Mouse (Mus musculus): ENCODE measurements around the gene Sema5b. TPM values are rescaled to one million over a fixed set of nuclear protein-coding genes. Genes with fewer than 3 reads are reported as not detected.

Sema5b gene
- polyA plus RNA-seq, 1 experiment from 2014 or later: 5.0 TPM

GRCm38 (mm10) chr16:35652206-35652605, 111.3 kb downstream of the Sema5b start:
- WGBS: 61% methylated on average over 6 of the region's 6 CpGs
- H3K27ac ChIP-seq: no peak overlapping the region

GRCm38 (mm10) chr16:35652706-35653105, 111.8 kb downstream of the Sema5b start:
- Histone ChIP-seq H3K27ac (no peak overlapping the region), H3K4me3 (no peak overlapping the region), H3K9ac (no peak overlapping the region), H3K36me3 (no peaks in the 10 kb centered on the region), H3K4me2 (no peak overlapping the region), H3K4me1 (no peaks in the 10 kb centered on the region), H3K27me3 (peaks cover 14% of the 10 kb centered on the region), H3K9me3 (no peaks in the 10 kb centered on the region)
- no peak for ATAC-seq (ENCODE audit: insufficient number of reproducible peaks, insufficient read depth, low FRiP score, low TSS enrichment, low read depth)
- WGBS: 96% methylated on average over 3 of the region's 3 CpGs

More at GRCm38 (mm10) chr16:35652206-35652605, 111.3 kb downstream of the Sema5b start:
- H3K4me2 ChIP-seq: no peak overlapping the region
- H3K27me3 ChIP-seq: peaks cover 9% of the 10 kb centered on the region
- no peaks in the 10 kb centered on the region for H3K36me3 ChIP-seq
- H3K4me1 ChIP-seq: no peaks in the 10 kb centered on the region
- H3K9ac ChIP-seq: no peak overlapping the region
- no peak overlapping the region for H3K4me3 ChIP-seq
- H3K9me3 ChIP-seq: no peaks in the 10 kb centered on the region
- no peak for ATAC-seq (ENCODE audit: insufficient number of reproducible peaks, insufficient read depth, low FRiP score, low TSS enrichment, low read depth)

GRCm38 (mm10) chr16:35653951-35654350, 113.0 kb downstream of the Sema5b start:
- no peak overlapping the region for H3K27ac ChIP-seq
- WGBS: 94% methylated on average over 5 of the region's 5 CpGs
- no peak overlapping the region for H3K9ac ChIP-seq

GRCm38 (mm10) chr16:35660222-35660621, 119.3 kb downstream of the Sema5b start:
- ATAC-seq (ENCODE audit: insufficient number of reproducible peaks, insufficient read depth, low FRiP score, low TSS enrichment, low read depth): no peak
- H3K36me3 ChIP-seq: no peaks in the 10 kb centered on the region
- no peak overlapping the region for H3K27ac ChIP-seq
- peak overlapping the region; percentile 52 for H3K9ac ChIP-seq
- no peaks in the 10 kb centered on the region for H3K9me3 ChIP-seq
- H3K4me3 ChIP-seq: peak overlapping the region; percentile 41
- H3K4me1 ChIP-seq: peaks cover 9% of the 10 kb centered on the region
- WGBS: 6% methylated on average over 36 of the region's 36 CpGs
- H3K4me2 ChIP-seq: peak overlapping the region; percentile 65
- peaks cover 67% of the 10 kb centered on the region for H3K27me3 ChIP-seq

More at GRCm38 (mm10) chr16:35653951-35654350, 113.0 kb downstream of the Sema5b start:
- H3K4me1 ChIP-seq: no peaks in the 10 kb centered on the region
- no peak overlapping the region for H3K4me3 ChIP-seq
- H3K9me3 ChIP-seq: no peaks in the 10 kb centered on the region
- no peak for ATAC-seq (ENCODE audit: insufficient number of reproducible peaks, insufficient read depth, low FRiP score, low TSS enrichment, low read depth)
- H3K36me3 ChIP-seq: no peaks in the 10 kb centered on the region
- H3K27me3 ChIP-seq: peaks cover 26% of the 10 kb centered on the region
- no peak overlapping the region for H3K4me2 ChIP-seq

- Histone ChIP-seq H3K4me1 (peaks cover 9% of the 10 kb centered on the region), H3K27ac (no peak overlapping the region), H3K27me3 (peaks cover 41% of the 10 kb centered on the region), H3K36me3 (no peaks in the 10 kb centered on the region), H3K9ac (no peak overlapping the region), H3K4me2 (no peak overlapping the region), H3K4me3 (no peak overlapping the region), H3K9me3 (no peaks in the 10 kb centered on the region)
- no peak for ATAC-seq (ENCODE audit: insufficient number of reproducible peaks, insufficient read depth, low FRiP score, low TSS enrichment, low read depth)
- 93% methylated on average over 9 of the region's 9 CpGs for WGBS
Observed at GRCm38 (mm10) chr16:35663831-35664414, 123.0 kb downstream of the Sema5b start.

GRCm38 (mm10) chr16:35664847-35665246, 123.9 kb downstream of the Sema5b start:
- 69% methylated on average over 4 of the region's 4 CpGs for WGBS
- Histone ChIP-seq H3K4me1 (peaks cover 7% of the 10 kb centered on the region), H3K27ac (no peak overlapping the region), H3K9ac (no peak overlapping the region), H3K27me3 (peaks cover 32% of the 10 kb centered on the region), H3K4me2 (no peak overlapping the region), H3K4me3 (no peak overlapping the region), H3K36me3 (no peaks in the 10 kb centered on the region), H3K9me3 (no peaks in the 10 kb centered on the region)
- no peak for ATAC-seq (ENCODE audit: insufficient number of reproducible peaks, insufficient read depth, low FRiP score, low TSS enrichment, low read depth)

- no peak overlapping the region for H3K27ac ChIP-seq
- H3K9ac ChIP-seq: no peak overlapping the region
- peaks cover 14% of the 10 kb centered on the region for H3K4me1 ChIP-seq
- ATAC-seq (ENCODE audit: insufficient number of reproducible peaks, insufficient read depth, low FRiP score, low TSS enrichment, low read depth): no peak
- no peak overlapping the region for H3K4me2 ChIP-seq
- H3K4me3 ChIP-seq: no peak overlapping the region
- H3K9me3 ChIP-seq: no peaks in the 10 kb centered on the region
- no peaks in the 10 kb centered on the region for H3K36me3 ChIP-seq
- peaks cover 15% of the 10 kb centered on the region; the same call in 1 of the 2 replicates for H3K27me3 ChIP-seq
- WGBS: 77% methylated on average over 8 of the region's 8 CpGs
Observed at GRCm38 (mm10) chr16:35677511-35678113, 136.7 kb downstream of the Sema5b start.

- no peak overlapping the region for H3K27ac ChIP-seq
- peaks cover 14% of the 10 kb centered on the region for H3K4me1 ChIP-seq
- H3K9ac ChIP-seq: no peak overlapping the region
- WGBS: 41% methylated on average over 3 of the region's 3 CpGs
- no peak overlapping the region for H3K4me2 ChIP-seq
- ATAC-seq (ENCODE audit: insufficient number of reproducible peaks, insufficient read depth, low FRiP score, low TSS enrichment, low read depth): no peak
- H3K36me3 ChIP-seq: no peaks in the 10 kb centered on the region
- no peak overlapping the region for H3K4me3 ChIP-seq
- H3K9me3 ChIP-seq: no peaks in the 10 kb centered on the region
- peaks cover 20% of the 10 kb centered on the region for H3K27me3 ChIP-seq
Observed at GRCm38 (mm10) chr16:35678476-35678875, 137.5 kb downstream of the Sema5b start.

GRCm38 (mm10) chr16:35681327-35682108, 140.6 kb downstream of the Sema5b start:
- WGBS: 38% methylated on average over 17 of the region's 17 CpGs
- Histone ChIP-seq H3K27ac (peak overlapping the region; percentile 18; the same call in 1 of the 2 replicates), H3K4me3 (no peak overlapping the region), H3K9me3 (no peaks in the 10 kb centered on the region), H3K27me3 (peaks cover 16% of the 10 kb centered on the region), H3K4me1 (peaks cover 18% of the 10 kb centered on the region), H3K36me3 (no peaks in the 10 kb centered on the region), H3K4me2 (peak overlapping the region; percentile 37), H3K9ac (no peak overlapping the region)
- ATAC-seq (ENCODE audit: insufficient number of reproducible peaks, insufficient read depth, low FRiP score, low TSS enrichment, low read depth): peak; percentile 81

GRCm38 (mm10) chr16:35685027-35685426, 144.1 kb downstream of the Sema5b start:
- no peak overlapping the region for H3K9ac ChIP-seq
- H3K27ac ChIP-seq: no peak overlapping the region

GRCm38 (mm10) chr16:35686491-35686890, 145.5 kb downstream of the Sema5b start:
- peaks cover 17% of the 10 kb centered on the region for H3K4me1 ChIP-seq
- H3K9me3 ChIP-seq: no peaks in the 10 kb centered on the region
- peaks cover 5% of the 10 kb centered on the region; the same call in 1 of the 2 replicates for H3K27me3 ChIP-seq
- no peak overlapping the region for H3K27ac ChIP-seq
- no peak for ATAC-seq (ENCODE audit: insufficient number of reproducible peaks, insufficient read depth, low FRiP score, low TSS enrichment, low read depth)
- no peaks in the 10 kb centered on the region for H3K36me3 ChIP-seq
- H3K4me3 ChIP-seq: no peak overlapping the region
- 57% methylated on average over 7 of the region's 7 CpGs for WGBS
- H3K4me2 ChIP-seq: no peak overlapping the region
- no peak overlapping the region for H3K9ac ChIP-seq

More at GRCm38 (mm10) chr16:35685027-35685426, 144.1 kb downstream of the Sema5b start:
- Histone ChIP-seq H3K27me3 (peaks cover 9% of the 10 kb centered on the region), H3K36me3 (no peaks in the 10 kb centered on the region), H3K4me1 (peaks cover 24% of the 10 kb centered on the region), H3K9me3 (no peaks in the 10 kb centered on the region), H3K4me3 (no peak overlapping the region), H3K4me2 (no peak overlapping the region)
- WGBS: 75% methylated on average over 13 of the region's 13 CpGs
- ATAC-seq (ENCODE audit: insufficient number of reproducible peaks, insufficient read depth, low FRiP score, low TSS enrichment, low read depth): no peak
